Mouse (Mus musculus) thymus, adult 2 months (tissue): Measurements from ENCODE around the gene Cux2.

ENCODE experiments used
- CTCF ChIP-seq: fragments of 200-500 bp; IDR thresholded peaks from 2 replicates; pipeline ENCODE4 v1.5.1; 2012; ENCODE audit warnings: mild to moderate bottlenecking, control low read depth, low read length, moderate library complexity, borderline replicate concordance; ENCODE audit not compliant: control insufficient read depth, poor library complexity, insufficient read depth; ENCODE audit errors: extremely low read depth
- POLR2A ChIP-seq: fragments of 200-500 bp; IDR thresholded peaks from 2 replicates; pipeline ENCODE4 v1.6.1; 2012; ENCODE audit warnings: mild to moderate bottlenecking, low read length, control low read depth, moderate library complexity; ENCODE audit not compliant: control insufficient read depth, poor library complexity, insufficient read depth; ENCODE audit errors: extremely low read depth

DNA sequence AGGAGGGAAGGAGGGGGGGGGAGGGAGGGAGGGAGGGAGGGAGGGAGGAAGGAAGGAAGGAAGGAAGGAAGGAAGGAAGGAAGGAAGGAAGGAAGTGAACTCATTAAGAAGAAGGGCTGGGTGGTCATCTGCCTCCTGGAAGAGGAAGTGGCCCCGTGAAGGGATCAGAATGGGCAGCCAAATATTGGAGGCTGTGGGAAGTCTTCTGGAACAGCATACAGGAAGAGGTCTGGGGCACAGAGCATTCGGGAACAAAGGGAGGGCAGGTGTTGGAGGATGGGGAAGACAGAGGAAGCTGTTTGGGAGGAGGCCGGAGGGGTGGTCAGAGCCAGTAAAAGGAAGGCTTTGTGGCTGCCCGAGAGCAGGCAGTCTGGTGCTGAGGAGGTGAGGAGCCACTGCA is 204.5 kb downstream of the Cux2 start:
- TF ChIP-seq POLR2A (no peak), CTCF (no peak)
